Mouse (Mus musculus) G1E-ER4 (cell line): ENCODE data around the gene Tex264. TPM values are rescaled to one million over a fixed set of nuclear protein-coding genes. Genes with fewer than 3 reads are reported as not detected.

Experiments used
- GATA1 ChIP-seq: IDR thresholded peaks from one replicate; pipeline ENCODE4 v1.8.0; 2012; ENCODE audit warnings: low read length, inconsistent platforms
- polyA plus RNA-seq: library from polyadenylated mRNA; stranded (reverse); fragments of >175 nt; gene quantifications from 2 replicates; pipeline ENCODE4 v1.2.3, GENCODE M21; 2012

Gene Tex264
- polyA plus RNA-seq, 1 experiment: 52.5 TPM

GRCm38 (mm10) chr9:106677702-106678101, 8.0 kb downstream of the Tex264 start:
- TF ChIP-seq GATA1: no peak

DNA sequence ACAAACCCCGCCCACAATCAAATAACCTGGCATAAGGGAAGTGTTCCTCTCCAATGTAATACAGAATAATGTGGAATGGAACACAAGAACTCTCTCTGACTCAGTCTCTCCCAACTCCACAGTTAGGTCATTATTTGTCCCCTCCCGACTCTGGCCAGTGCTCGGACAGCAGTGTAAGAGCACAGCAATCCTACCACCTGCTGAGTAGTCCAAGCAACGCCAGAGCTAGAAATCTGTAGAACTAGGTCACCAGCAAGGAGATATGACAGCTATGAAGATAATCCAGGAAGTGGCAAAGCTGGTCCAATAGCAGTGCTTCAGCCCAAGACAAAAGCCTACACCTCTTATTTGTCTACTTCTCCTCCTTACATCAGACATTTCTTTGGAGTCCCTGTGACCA, 9.2 kb downstream of the Tex264 start:
- TF ChIP-seq GATA1: no peak

GRCm38 (mm10) chr9:106675965-106676364, 9.8 kb downstream of the Tex264 start:
- no peak for TF ChIP-seq GATA1

DNA sequence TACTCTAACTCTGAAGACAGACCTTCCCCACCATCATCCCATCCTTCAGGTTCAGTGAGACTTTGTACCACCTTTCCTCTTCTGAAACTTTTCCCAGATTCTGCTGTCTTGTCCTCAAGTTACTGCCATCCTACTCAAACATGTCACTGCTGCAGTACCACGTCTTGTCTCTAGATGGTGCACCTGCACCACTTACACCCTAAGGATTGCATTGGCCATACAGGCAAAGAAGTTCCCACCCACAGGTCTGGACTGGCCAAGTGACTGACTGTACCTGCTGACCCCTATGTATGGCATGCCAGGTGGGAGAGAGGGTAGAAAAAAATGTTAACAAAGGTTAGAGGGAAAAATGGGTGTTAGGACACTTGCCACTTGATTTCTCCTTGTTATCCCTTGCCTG, 10.2 kb downstream of the Tex264 start:
- TF ChIP-seq GATA1: no peak

- no peak for TF ChIP-seq GATA1
Observed at GRCm38 (mm10) chr9:106673860-106674259, 11.9 kb downstream of the Tex264 start.

DNA sequence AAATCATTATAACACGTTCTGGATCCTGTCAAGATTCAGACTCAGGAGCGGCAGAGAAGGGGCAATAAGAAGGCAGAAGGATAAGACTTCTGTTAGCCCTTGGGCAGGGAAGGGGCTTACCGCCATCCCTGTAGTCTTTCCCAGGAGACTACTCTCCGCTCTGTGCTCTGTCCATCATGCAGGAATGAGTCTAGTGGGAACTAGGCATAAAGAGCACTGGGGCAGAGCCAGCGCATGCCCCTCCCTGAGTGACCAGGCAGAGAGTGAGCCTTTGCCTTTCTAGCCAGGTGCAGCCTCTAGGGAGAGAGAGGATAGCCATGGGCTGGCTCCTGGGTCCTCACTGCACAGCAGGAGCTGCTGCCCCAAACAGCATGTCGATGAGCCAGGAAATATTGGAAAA, 20.9 kb downstream of the Tex264 start:
- TF ChIP-seq GATA1: no peak

DNA sequence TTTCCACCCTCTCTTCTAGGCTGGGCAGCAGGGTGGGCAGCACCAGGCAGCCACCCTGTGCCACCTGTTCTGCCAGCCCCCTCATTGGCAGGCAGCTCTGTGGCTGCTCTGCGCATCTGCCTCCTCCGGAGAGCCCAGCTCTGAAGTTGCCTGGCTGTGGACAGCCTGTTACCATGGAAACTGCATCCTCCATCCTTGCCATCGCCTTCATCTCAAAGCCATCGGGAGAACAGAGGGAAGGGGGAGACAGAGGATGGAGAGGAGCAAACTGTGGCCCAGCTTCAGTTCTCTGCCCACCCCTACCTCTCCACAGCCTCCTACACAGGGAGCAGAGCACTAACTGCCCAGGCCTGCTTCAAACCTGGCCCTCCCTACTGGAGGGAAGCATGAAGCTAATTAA, 21.3 kb downstream of the Tex264 start:
- no peak for TF ChIP-seq GATA1

DNA sequence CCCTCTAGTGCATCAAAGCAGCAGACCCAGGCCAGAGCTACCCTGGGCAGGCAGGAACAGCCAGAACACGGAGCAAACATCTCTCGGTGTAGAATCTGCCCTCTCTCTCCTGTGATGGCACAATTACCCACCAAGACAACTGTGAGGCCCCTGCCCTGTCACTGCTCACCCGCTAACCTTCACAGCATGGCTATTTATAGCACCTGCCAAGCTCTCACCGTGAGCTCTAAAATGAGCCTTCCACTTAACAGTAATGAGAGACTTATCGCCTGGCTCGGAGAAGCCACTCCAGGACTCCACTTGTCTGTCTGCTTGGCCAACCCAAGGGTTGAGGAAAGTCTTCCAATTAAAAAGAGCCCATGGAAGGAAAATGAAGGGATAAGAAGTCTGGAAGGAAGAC, 22.5 kb downstream of the Tex264 start:
- no peak for TF ChIP-seq GATA1

DNA sequence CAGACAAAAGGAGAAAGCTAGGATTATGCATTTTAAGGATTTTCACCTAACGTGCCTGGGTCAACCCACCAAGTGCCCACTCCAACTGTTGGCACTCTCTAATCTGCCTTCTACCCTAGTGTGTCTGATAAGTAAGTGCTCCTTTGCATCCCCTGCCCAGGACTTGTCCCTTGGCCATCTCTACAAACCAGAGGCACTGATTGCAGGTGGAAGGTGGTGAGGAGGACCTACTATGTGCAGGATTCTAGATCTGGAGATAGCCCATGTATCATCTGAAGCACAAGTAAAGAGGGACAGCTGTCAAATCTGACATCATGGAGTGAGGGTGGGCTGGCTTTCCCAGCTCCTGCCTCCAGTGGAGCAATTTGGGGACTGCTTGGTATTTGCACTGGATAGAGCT, 25.8 kb downstream of the Tex264 start:
- TF ChIP-seq GATA1: no peak

DNA sequence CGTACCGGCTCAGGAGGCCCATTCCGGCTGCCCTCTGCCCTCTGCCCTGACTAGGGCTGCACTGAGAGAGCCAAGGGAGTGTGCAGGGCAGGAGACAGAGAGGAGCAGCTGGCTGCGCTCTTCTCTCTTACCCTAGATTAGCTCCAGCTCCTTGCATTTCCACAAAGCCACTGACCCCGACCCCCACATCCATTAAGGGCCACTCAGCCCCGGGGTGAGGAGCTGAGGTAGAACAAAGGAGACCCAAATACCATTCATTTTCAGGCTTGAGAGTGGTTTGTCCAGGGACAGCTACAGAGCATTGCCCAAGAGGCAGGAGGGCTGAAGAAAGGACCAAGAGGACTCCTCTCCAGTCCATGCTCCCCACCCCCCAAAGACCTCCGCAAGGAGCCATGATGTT, 26.3 kb downstream of the Tex264 start:
- TF ChIP-seq GATA1: no peak

- TF ChIP-seq GATA1: no peak
Observed at GRCm38 (mm10) chr9:106657592-106657991, 28.1 kb downstream of the Tex264 start.

DNA sequence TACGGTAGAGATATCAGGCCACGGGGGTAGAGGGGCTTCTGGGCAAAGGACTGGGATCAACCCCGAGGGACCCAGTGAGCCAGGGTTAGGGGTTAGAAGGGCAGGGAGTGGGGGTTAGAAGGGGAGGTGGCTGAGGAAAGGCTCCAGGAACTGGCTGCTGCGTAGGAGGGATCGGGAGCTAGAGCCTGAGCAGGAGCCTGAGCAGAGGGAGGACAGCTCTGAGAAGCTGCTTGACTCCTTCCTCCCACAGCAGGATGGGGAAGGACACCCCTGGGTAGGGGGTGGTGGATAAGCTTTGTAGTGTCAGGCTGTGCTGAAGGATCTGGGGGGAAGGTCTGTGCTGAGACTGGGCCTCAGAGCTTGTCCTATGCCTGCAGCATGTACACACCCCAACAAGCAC, 28.9 kb downstream of the Tex264 start:
- TF ChIP-seq GATA1: no peak

DNA sequence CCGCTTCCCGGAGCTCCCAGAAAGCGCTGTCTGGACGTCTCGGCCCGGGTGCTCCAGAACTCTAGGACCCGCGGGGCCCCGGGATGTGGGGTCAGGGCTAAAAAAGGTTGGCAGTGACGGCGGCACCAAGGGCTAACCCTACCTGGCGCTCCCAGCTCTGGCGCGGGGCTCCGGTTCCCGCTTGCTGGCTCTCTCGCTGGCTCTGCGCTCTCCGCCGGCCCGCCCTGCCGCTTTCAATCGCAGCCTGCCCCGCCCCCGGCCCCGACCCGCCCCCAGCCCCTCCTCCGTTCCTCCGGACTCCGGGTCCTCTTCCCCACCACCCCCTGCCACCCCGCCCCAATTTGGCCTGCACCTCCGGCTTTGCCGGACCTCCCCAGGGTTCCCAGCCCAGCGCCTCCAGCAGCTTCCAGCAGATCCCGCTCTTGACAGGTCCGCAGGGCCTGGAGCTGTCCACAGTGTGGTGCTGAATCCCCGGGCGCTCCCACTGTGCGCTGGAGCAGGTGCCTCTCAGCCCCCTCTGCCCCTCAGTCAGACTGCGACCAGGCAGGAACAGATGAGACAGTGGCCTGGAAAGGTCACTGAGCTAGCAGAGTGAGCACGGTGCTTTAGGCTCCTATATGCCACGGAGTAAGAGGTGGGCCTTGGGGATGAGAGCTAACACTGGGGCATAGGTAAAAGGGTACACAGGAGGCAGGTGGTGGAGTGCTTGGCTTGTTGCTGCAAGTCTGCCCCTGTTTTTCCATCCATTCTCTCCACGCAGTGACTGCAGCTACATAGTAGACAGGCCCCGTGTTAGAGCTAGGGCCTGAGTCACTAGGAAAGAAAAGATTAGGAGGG, 29.6 kb downstream of the Tex264 start, which contains the start of gene Grm2:
Gene Grm2 (minus strand): TSS at position 199 of the 837 bp plus-strand sequence.
- no peak for TF ChIP-seq GATA1

- no peak for TF ChIP-seq GATA1
Observed at GRCm38 (mm10) chr9:106652720-106653119, 33.0 kb downstream of the Tex264 start.

GRCm38 (mm10) chr9:106647226-106647625, 38.5 kb downstream of the Tex264 start:
- TF ChIP-seq GATA1: no peak

GRCm38 (mm10) chr9:106645684-106646271, 39.9 kb downstream of the Tex264 start:
- no peak for TF ChIP-seq GATA1

DNA sequence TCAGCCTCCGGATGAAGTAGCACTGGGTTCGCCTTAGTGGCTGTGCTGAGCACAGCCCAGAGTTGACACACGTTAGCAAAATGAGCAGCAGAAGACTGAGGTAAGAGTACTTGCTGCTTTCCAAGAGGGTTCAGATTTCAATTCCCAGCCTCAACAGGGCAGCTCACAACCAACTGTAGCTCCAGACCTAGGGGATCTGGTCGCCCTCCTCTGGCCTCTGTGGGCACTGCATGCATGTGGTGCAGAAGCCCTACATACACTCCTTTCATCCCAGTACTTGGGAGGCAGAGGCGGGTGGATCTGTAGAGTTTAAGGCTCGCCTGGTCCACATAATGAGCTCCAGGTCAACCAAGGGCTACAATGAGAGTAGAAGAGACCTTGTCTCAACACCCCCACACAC, 41.9 kb downstream of the Tex264 start:
- no peak for TF ChIP-seq GATA1

GRCm38 (mm10) chr9:106643128-106643527, 42.6 kb downstream of the Tex264 start:
- no peak for TF ChIP-seq GATA1
